Mouse (Mus musculus) hindbrain, embryonic 10.5 days (tissue): Measurements from ENCODE around the gene Pter. TPM values are rescaled to one million over a fixed set of nuclear protein-coding genes. Genes with fewer than 3 reads are reported as not detected.

ENCODE experiments used
- DNase-seq: peaks from one replicate; pipeline ENCODE4 v3.0.0-alpha.2; 2017; ENCODE audit warnings: low spot score
- H3K27ac ChIP-seq: fragments of 300-500 bp; sonication (generic); 2 replicates; pipeline ENCODE4 v1.5.1; 2016; ENCODE audit warnings: mild to moderate bottlenecking, moderate library complexity
- H3K27me3 ChIP-seq: fragments of 300-500 bp; sonication (generic); 2 replicates; pipeline ENCODE4 v1.6.1; 2016; ENCODE audit warnings: mild to moderate bottlenecking; ENCODE audit not compliant: poor library complexity, insufficient read depth, severe bottlenecking
- H3K36me3 ChIP-seq: fragments of 300-500 bp; sonication (generic); 2 replicates; pipeline ENCODE4 v1.6.1; 2016; ENCODE audit warnings: mild to moderate bottlenecking, moderate library complexity
- H3K4me1 ChIP-seq: fragments of 300-500 bp; sonication (generic); replicated peaks from 2 replicates; pipeline ENCODE4 v1.6.1; 2016; ENCODE audit warnings: mild to moderate bottlenecking
- H3K4me3 ChIP-seq: fragments of 300-500 bp; sonication (generic); 2 replicates; pipeline ENCODE4 v1.5.1; 2016; ENCODE audit warnings: mild to moderate bottlenecking, moderate library complexity
- H3K9me3 ChIP-seq: fragments of 300-500 bp; sonication (generic); 2 replicates; pipeline ENCODE4 v1.6.1; 2016; ENCODE audit warnings: mild to moderate bottlenecking, moderate library complexity
- WGBS: fragments of 180-500 bp; shearing (Covaris S2); methylation state at CpG from one replicate; pipeline ENCODE4 v1.1.7; 2016; 5-methylcytosine and 5-hydroxymethylcytosine counted together
- polyA plus RNA-seq: library from polyadenylated mRNA; unstranded; fragments of >200 nt; fragmentation: Nextera tagmentation; extraction: Ambion mirVana; gene quantifications from 2 replicates; pipeline ENCODE4 v1.2.1, GENCODE M21; 2016

The Pter gene
- polyA plus RNA-seq, 1 experiment from 2014 or later: 10.0 TPM

DNA sequence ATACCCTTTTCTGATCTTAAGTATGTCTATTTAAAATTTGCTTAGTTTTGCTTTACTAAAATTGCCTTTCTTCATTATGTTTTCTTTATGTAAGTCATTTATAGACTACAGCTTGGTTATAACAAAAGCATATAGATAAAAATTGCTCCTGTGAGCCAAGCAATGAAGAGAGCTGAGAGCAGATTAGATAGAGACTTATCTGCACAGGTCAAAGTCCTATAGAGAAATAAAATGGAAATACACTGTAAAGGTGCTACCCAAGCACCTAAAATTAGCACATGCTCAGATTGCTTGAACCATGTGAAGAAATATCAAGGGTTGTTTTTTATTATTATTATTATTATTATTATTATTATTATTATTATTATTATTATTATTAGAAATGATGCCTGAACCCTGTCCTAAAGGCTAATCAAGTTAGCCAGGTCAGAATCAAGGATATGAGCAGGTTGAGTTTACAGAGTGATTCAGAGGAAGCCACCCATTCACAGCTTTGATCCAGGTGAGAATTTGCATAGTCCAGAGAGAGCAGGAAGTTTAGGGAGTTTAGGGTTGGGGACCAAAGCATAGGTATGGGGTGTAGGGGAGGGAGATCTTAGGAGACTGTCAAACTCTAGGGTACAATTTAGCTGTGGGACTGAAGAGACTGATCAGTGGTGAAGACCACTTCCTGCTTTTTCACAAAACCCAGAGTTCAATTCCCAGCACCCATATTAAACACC, 33.0 kb downstream of the Pter start:
- no peak for DNase-seq
- Histone ChIP-seq H3K27me3 (no peaks in the 10 kb centered on the region), H3K27ac (no peak overlapping the region), H3K4me1 (no peaks in the 10 kb centered on the region), H3K36me3 (no peaks in the 10 kb centered on the region), H3K4me3 (no peak overlapping the region), H3K9me3 (0 out of 2 replicates have a peak, but pooled peaks cover 2% of the 10 kb centered on the region)

DNA sequence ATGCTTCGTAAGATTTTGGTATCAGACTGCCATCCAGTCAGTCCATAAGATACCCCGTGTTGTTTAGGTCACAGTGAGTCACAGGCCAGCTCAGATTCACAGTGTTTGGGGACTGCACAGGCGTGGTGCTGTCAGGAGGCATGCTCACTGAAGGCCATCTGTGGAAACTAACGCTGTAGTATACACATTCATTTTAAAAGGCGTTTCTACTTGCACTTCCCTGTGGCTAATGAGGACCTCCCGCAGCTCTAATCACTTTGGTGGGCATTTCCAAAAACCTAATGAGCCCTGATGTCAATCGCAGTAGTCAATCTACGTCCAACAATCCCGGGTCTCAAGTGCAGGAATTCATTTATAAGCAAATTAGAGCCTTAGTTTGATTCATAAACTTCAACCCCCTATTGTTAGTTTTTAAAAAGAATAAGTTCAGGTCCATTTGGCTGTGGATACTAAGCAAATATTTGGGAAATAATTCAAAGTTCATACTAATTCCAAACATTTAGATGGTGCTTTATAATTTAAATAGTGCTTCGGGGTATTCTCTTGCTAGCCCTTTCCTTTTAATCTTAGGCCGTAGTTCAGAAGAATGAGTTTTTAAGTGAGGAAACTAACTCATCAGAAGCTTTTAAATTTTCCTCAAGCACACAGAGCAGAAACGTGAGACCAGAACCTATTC, 46.3 kb downstream of the Pter start:
- H3K4me3 ChIP-seq: no peak overlapping the region
- H3K27me3 ChIP-seq: no peaks in the 10 kb centered on the region
- no peaks in the 10 kb centered on the region for H3K9me3 ChIP-seq
- no peak for DNase-seq
- H3K36me3 ChIP-seq: no peaks in the 10 kb centered on the region
- 78% methylated on average over 12 of the region's 12 CpGs for WGBS
- H3K27ac ChIP-seq: no peak overlapping the region
- 0 out of 2 replicates have a peak, but pooled peaks cover 3% of the 10 kb centered on the region for H3K4me1 ChIP-seq

DNA sequence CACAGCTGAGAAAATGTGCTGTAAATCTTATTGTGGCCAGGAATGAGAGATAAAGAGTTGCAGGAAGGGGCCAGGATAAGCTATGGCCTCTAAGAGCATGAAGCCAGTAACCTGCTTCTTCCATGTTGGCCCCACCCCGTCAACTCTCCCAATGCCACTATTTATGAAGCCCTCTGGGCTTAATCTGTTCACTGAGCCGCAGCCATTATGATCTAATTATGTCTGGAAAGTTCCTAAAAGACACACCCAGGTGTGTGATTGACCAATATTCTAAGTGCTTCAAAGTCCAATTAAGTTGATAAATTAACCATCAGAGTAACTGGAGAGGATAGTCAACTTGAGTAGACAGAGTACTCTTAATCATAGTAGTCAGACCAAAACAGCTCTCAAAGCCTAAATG, 49.9 kb downstream of the Pter start:
- H3K36me3 ChIP-seq: no peaks in the 10 kb centered on the region
- H3K4me1 ChIP-seq: 0 out of 2 replicates have a peak, but pooled peaks cover 3% of the 10 kb centered on the region
- no peaks in the 10 kb centered on the region for H3K9me3 ChIP-seq
- WGBS: 89% methylated on average over 2 of the region's 2 CpGs
- no peaks in the 10 kb centered on the region for H3K27me3 ChIP-seq
- no peak overlapping the region for H3K27ac ChIP-seq
- no peak for DNase-seq
- H3K4me3 ChIP-seq: no peak overlapping the region

DNA sequence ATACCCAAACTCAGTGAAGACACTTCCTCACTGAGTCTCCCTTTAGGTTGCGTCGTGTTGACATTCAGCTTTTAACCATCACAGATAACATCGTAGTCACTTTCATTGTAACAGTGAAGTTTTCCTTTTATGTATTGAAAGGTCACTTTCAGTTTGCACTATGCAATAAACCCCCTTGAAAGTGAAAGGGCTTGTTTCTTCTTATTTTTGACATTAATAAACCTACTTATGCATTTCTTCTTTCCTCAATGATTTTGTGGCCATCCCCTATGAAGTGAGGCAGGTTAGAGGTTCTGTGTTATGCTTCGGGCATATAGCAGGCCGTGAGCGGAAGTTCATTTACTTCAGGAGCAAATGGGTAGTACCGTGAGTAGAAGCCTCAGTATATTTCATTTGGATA, 53.5 kb downstream of the Pter start:
- no peaks in the 10 kb centered on the region for H3K4me1 ChIP-seq
- WGBS: 96% methylated on average over 7 of the region's 7 CpGs
- no peak for DNase-seq
- no peaks in the 10 kb centered on the region for H3K27me3 ChIP-seq
- no peak overlapping the region for H3K4me3 ChIP-seq
- no peak overlapping the region for H3K27ac ChIP-seq
- no peaks in the 10 kb centered on the region for H3K36me3 ChIP-seq
- H3K9me3 ChIP-seq: no peaks in the 10 kb centered on the region

DNA sequence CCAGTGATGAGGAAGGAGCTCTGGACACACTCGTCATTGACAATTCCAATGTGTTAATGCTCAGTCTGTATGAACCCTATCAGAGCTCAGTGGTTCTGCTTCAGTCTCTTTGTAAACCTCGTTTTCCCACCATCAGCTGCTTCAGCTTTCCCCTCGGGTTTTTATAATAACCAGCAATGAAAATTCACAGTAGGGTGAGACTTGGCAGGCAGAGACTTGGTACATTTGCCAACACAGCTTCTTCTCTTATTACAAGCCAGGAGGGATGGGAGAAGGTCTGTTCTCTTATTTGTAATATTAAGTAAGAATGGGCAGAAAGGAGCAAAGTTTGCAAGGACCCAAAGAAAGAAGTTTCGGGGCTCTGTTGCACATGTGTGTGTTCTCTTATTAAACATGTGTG, 54.9 kb downstream of the Pter start:
- Histone ChIP-seq H3K36me3 (no peaks in the 10 kb centered on the region), H3K9me3 (no peaks in the 10 kb centered on the region), H3K27ac (no peak overlapping the region), H3K27me3 (no peaks in the 10 kb centered on the region), H3K4me3 (no peak overlapping the region), H3K4me1 (no peaks in the 10 kb centered on the region)
- 77% methylated on average over 4 of the region's 4 CpGs for WGBS
- no peak for DNase-seq

DNA sequence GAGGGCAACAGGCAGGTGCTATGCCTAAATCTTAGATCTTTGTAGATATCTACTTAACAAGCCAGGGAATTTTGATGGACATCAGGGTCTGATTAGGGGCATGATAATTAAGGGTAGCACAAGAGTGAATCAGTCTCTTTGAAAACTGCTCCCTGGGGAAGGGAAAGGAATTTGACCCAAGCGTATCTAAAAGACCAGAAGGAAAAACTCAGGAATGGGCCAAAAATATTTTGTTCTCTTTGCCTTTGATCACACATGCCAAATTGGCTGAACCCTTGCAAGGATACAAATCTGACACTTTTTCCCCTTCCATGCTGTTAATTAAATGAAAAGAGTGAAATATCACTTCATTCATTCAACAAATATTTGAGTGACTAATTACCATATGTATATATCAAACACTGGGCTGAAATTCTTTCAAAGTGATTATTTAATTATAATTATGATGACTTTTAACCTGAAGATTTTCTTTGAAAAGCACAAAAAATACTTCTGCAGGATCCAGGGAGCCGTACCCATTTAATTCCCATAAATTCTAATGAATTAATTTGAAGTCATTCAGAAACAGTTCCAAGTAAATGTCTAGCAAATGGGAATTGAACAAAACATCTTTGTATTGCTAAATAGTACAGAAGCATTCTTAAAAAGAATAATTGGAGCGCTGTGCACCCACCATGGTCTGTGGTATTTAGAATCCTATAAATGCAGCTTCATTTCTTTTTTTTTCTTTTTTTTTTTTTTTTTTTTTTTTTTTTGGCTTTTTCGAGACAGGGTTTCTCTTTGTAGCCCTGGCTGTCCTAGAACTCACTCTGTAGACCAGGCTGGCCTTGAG, 61.3 kb downstream of the Pter start:
- 64% methylated on average over 4 of the region's 4 CpGs for WGBS

DNA sequence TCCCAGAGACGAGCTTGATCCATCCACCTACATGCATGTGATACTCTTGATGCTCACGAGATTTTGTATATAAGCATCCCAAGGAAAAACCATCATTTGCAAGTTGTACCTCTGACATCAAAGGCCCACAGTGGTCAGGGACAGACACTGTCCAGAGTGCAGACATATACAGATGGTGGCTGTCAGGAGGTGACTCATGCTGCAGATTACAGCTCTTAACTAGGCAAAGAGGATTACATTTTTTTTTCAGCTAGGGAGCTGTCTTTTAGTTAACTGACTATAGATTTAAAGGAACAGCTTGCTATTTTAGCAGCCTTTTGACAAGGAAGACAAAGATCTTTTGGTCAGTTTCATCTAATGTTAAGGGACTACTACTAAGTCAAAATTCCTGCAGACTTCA, 76.2 kb downstream of the Pter start:
- Histone ChIP-seq H3K36me3 (no peaks in the 10 kb centered on the region), H3K27ac (no peak overlapping the region), H3K4me3 (no peak overlapping the region), H3K4me1 (no peaks in the 10 kb centered on the region), H3K9me3 (no peaks in the 10 kb centered on the region), H3K27me3 (no peaks in the 10 kb centered on the region)
- DNase-seq: no peak
- WGBS: 89% methylated on average over 2 of the region's 2 CpGs

More for the DNA sequence above, 61.3 kb downstream of the Pter start:
- Histone ChIP-seq H3K9me3 (no peaks in the 10 kb centered on the region), H3K27me3 (no peaks in the 10 kb centered on the region), H3K4me3 (no peak overlapping the region), H3K36me3 (no peaks in the 10 kb centered on the region), H3K27ac (no peak overlapping the region), H3K4me1 (0 out of 2 replicates have a peak, but pooled peaks cover 8% of the 10 kb centered on the region)
- DNase-seq: no peak

DNA sequence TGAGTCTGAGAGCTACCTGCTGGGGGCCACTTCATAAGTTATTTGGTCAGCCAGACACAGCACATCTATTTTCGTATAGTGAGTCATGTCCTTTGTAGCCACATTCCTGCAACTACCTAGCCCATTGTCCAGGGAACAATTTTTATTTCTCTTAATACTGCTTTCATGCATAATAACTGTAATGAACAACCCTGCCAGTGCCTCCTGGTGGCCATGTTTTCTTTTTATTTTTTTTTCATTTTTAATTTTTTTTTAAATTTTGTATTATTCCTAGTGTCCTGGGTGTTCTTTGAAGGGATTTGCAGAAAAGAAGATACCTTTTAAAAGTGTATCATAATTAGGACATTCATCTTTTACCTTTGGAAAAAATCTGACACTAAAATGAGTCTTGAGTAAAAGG, 84.6 kb downstream of the Pter start:
- Histone ChIP-seq H3K36me3 (no peaks in the 10 kb centered on the region), H3K9me3 (no peaks in the 10 kb centered on the region), H3K27ac (no peak overlapping the region), H3K4me3 (0 out of 2 replicates have a peak overlapping the region, but pooled peaks have one; percentile 11), H3K4me1 (peaks cover 30% of the 10 kb centered on the region), H3K27me3 (peaks cover 57% of the 10 kb centered on the region)
- WGBS: 70% methylated on average over 1 of the region's 1 CpGs
- DNase-seq: no peak

DNA sequence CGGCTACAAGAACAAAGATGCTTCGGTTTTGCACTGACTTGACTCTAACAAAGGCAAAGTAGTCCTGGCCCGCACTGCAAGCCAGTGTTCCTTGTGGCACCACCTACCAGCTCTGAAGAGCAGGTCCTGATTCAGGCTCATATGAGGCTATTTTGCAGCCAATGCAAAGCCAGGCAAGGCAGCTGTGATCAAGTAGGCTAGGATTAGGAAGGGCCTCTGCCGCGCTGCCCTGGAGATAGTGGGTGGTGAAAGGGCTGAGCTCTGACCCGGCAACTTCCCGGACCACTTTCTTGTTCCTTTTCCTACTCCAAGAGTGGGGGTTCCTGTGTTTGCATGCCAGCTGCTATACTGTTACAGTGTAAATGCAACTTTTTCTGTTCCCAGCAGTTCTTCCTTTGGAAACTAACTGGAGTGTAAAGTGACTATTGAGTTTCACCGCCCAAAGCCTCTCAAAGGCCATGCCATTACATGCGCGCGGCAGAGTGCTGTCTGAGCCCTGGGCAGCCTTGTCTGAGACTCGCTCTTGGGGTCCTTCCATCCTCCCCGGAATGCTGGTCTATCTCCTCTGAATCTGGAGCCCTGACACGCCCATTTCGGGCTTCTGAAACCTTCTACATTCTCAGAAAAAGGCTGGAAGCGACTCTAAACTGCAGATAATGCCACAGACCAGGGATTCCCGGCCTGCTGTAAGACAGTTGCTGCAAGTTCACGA, 85.6 kb downstream of the Pter start:
- H3K27ac ChIP-seq: peak overlapping the region; percentile 83
- H3K4me1 ChIP-seq: peaks cover 30% of the 10 kb centered on the region
- DNase-seq: peak; percentile 49
- H3K9me3 ChIP-seq: no peaks in the 10 kb centered on the region
- WGBS: 4% methylated on average over 18 of the region's 18 CpGs
- peaks cover 67% of the 10 kb centered on the region for H3K27me3 ChIP-seq
- H3K4me3 ChIP-seq: peak overlapping the region; percentile 72
- no peaks in the 10 kb centered on the region for H3K36me3 ChIP-seq

DNA sequence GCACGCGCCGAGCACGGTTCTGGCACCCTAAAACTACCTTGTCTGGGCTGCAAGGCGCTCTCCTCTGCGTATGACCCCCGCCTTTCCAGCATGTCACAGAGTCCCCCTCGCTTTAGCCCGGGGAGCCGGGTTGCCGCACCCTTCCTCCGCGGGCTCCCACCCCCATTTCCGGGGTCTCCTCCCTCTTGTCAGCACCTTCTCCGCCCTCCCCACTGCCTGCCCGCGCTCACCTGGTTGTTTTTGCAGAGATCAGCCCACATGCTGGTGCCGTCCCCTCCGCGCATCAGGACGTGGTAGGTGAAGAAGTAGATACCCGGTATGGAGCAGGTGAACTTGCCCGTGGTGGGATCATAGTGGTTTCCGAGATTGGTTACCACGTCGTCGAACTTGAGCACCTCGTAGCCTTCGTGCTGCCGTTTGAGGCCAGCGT, 86.2 kb downstream of the Pter start:
- WGBS: 2% methylated on average over 31 of the region's 31 CpGs
- H3K9me3 ChIP-seq: no peaks in the 10 kb centered on the region
- H3K4me1 ChIP-seq: peaks cover 30% of the 10 kb centered on the region
- H3K4me3 ChIP-seq: peak overlapping the region; percentile 72
- H3K27ac ChIP-seq: peak overlapping the region; percentile 83
- DNase-seq: peak; percentile 30
- H3K36me3 ChIP-seq: no peaks in the 10 kb centered on the region
- peaks cover 67% of the 10 kb centered on the region for H3K27me3 ChIP-seq

DNA sequence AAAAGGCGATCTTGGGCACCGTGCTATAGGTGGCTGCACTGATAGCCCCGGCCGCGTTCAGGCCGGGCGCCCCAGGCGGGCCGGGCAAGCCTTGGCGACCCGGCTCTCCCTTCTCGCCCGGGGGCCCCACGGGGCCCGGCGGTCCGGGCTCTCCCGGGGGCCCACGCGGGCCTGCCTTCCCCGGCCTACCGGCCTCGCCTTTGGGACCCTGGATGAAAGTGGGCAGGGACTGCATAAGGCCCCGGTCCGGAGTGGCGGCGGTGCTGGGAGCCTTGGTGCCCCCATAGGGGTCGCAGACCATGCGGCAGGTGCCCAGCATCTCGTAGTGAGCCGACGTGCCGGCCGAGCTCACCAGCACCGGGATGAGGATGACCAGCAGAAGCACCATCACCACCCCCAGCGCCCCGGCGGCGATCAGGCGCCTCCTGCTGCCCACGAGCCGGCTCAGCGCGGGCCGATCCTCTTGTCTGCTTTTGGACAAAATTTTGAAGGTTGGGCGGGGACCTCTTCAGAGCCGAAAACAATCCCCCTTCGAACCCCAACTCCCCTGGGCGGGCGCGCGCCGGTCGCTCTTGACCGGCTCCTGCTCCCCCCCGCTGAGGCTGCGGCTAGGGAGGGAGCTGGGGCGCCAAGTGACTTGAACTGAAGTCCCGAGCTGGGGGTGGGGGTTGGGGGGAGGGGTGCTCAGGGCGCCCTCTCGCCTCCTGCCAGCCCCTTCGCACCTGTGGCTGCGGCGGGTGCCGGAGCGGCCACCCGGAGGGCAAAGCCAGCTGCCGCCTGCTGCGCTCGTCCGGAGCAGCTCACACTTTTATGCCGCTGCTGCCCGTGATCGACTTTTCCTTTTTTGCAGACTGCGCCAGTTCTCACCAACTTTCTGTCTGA, 86.9 kb downstream of the Pter start:
- Histone ChIP-seq H3K36me3 (no peaks in the 10 kb centered on the region), H3K4me3 (peak overlapping the region; percentile 72), H3K27ac (peak overlapping the region; percentile 83), H3K27me3 (peaks cover 67% of the 10 kb centered on the region), H3K4me1 (peaks cover 30% of the 10 kb centered on the region), H3K9me3 (no peaks in the 10 kb centered on the region)
- WGBS: under 1% methylated on average over 72 of the region's 75 CpGs
- peak; percentile 67 for DNase-seq
